Mouse (Mus musculus) CH12.LX (cell line): ENCODE data around the gene Flt1. TPM values are rescaled to one million over a fixed set of nuclear protein-coding genes. Genes with fewer than 3 reads are reported as not detected.
A peak's percentile ranks its signal among the peaks of the same experiment; 100 is the strongest.

Source experiments
- DNase-seq: peaks from one replicate; pipeline ENCODE4 v3.0.0-alpha.2; 2013; ENCODE audit errors: extremely low read depth
- H3K27ac ChIP-seq: 2 replicates; pipeline ENCODE4 v1.5.1; 2012; ENCODE audit warnings: low read depth, mild to moderate bottlenecking, control low read depth, moderate library complexity; ENCODE audit not compliant: insufficient read depth
- H3K27me3 ChIP-seq: replicated peaks from 2 replicates; pipeline ENCODE3; 2012; ENCODE audit warnings: inconsistent platforms
- H3K36me3 ChIP-seq, 2 experiments: replicated peaks in 1 of 2; 2 replicates each; pipeline versions ENCODE3 to v1.6.1; 2012; ENCODE audit warnings: inconsistent platforms in 1 of 2, low read length in 1 of 2, mild to moderate bottlenecking in 1 of 2, mixed read lengths in 1 of 2, moderate library complexity in 1 of 2; ENCODE audit not compliant: control insufficient read depth in 1 of 2, insufficient read depth in 1 of 2
- H3K4me1 ChIP-seq, 2 experiments: 2 replicates each; pipeline ENCODE4 v1.6.1; 2012; ENCODE audit warnings: inconsistent platforms in 1 of 2, moderate library complexity in 1 of 2; ENCODE audit not compliant: insufficient read depth in 2 of 2, control insufficient read depth in 1 of 2
- H3K4me2 ChIP-seq: 2 replicates; pipeline ENCODE4 v1.6.1; 2012; ENCODE audit warnings: low read depth, mild to moderate bottlenecking, control low read depth; ENCODE audit not compliant: poor library complexity, insufficient read depth, severe bottlenecking
- H3K4me3 ChIP-seq, 3 experiments: fragments of 150-350 bp in 1 of 3; sonication (generic) in 1 of 3; replicated peaks in 1 of 3; 2 replicates each; pipeline versions ENCODE3 to v1.5.1; 2011 to 2012; ENCODE audit warnings: low read depth in 2 of 3, low read length in 2 of 3, mild to moderate bottlenecking in 2 of 3, moderate library complexity in 2 of 3, control low read depth in 1 of 3, improper control_type of control experiment in 1 of 3, inconsistent platforms in 1 of 3, mixed read lengths in 1 of 3; ENCODE audit not compliant: poor library complexity in 1 of 3
- H3K79me2 ChIP-seq: replicated peaks from 2 replicates; pipeline ENCODE4 v1.6.1; 2012; ENCODE audit warnings: mild to moderate bottlenecking, moderate library complexity; ENCODE audit not compliant: control insufficient read depth, poor library complexity, insufficient read depth, severe bottlenecking; ENCODE audit errors: extremely low read depth
- H3K9ac ChIP-seq: 2 replicates; pipeline ENCODE4 v1.6.1; 2012; ENCODE audit warnings: low read depth, mild to moderate bottlenecking, control low read depth, moderate library complexity; ENCODE audit not compliant: insufficient read depth
- H3K9me3 ChIP-seq: replicated peaks from 2 replicates; pipeline ENCODE3; 2012; ENCODE audit warnings: low read length, inconsistent platforms, mixed read lengths
- CHD1 ChIP-seq: IDR thresholded peaks from 2 replicates; pipeline ENCODE4 v1.6.1; 2012; ENCODE audit warnings: low read depth, low read length, improper control_type of control experiment, inconsistent platforms
- ELF1 ChIP-seq: IDR thresholded peaks from 2 replicates; pipeline ENCODE4 v1.6.1; 2014; ENCODE audit warnings: low read depth, mild to moderate bottlenecking, inconsistent platforms, low read length, improper control_type of control experiment
- EP300 ChIP-seq: IDR thresholded peaks from 2 replicates; pipeline ENCODE4 v1.6.1; 2011; ENCODE audit warnings: low read length, improper control_type of control experiment
- ETS1 ChIP-seq: conservative IDR thresholded peaks from 2 replicates; pipeline ENCODE4 v1.6.1; 2012; ENCODE audit warnings: low read depth, mild to moderate bottlenecking, inconsistent platforms, low read length, improper control_type of control experiment, moderate library complexity
- IRF4 ChIP-seq: IDR thresholded peaks from 2 replicates; pipeline ENCODE4 v1.6.1; 2014; ENCODE audit warnings: low read depth, mild to moderate bottlenecking, inconsistent platforms, low read length, improper control_type of control experiment
- KAT2A ChIP-seq: IDR thresholded peaks from 2 replicates; pipeline ENCODE4 v1.6.1; 2012; ENCODE audit warnings: low read length, improper control_type of control experiment, inconsistent platforms; ENCODE audit not compliant: insufficient replicate concordance
- MAFK ChIP-seq: IDR thresholded peaks from 2 replicates; pipeline ENCODE4 v1.6.1; 2011; ENCODE audit warnings: low read length, improper control_type of control experiment; ENCODE audit not compliant: insufficient replicate concordance
- MAX ChIP-seq: IDR thresholded peaks from 2 replicates; pipeline ENCODE4 v1.6.1; 2011; ENCODE audit warnings: low read length, improper control_type of control experiment
- MAZ ChIP-seq: IDR thresholded peaks from 2 replicates; pipeline ENCODE4 v1.6.1; 2012; ENCODE audit warnings: low read depth, mild to moderate bottlenecking, inconsistent platforms, low read length, improper control_type of control experiment, moderate library complexity
- MYC ChIP-seq: IDR thresholded peaks from 2 replicates; pipeline ENCODE4 v1.6.1; 2011; ENCODE audit warnings: low read depth, mild to moderate bottlenecking, improper control_type of control experiment, low read length
- POLR2A ChIP-seq: IDR thresholded peaks from 2 replicates; pipeline ENCODE4 v1.6.1; 2011; ENCODE audit warnings: low read depth, mild to moderate bottlenecking, improper control_type of control experiment, low read length
- RAD21 ChIP-seq: IDR thresholded peaks from 2 replicates; pipeline ENCODE4 v1.6.1; 2011; ENCODE audit warnings: low read depth, mild to moderate bottlenecking, low read length, improper control_type of control experiment, moderate library complexity
- RCOR1 ChIP-seq: conservative IDR thresholded peaks from 2 replicates; pipeline ENCODE4 v1.6.1; 2012; ENCODE audit warnings: low read depth, mild to moderate bottlenecking, inconsistent platforms, low read length, improper control_type of control experiment
- SMC3 ChIP-seq: IDR thresholded peaks from 2 replicates; pipeline ENCODE4 v1.6.1; 2011; ENCODE audit warnings: low read depth, low read length, improper control_type of control experiment
- UBTF ChIP-seq: IDR thresholded peaks from 2 replicates; pipeline ENCODE4 v1.6.1; 2012; ENCODE audit warnings: low read depth, mild to moderate bottlenecking, inconsistent platforms, low read length, improper control_type of control experiment, moderate library complexity
- USF1 ChIP-seq: IDR thresholded peaks from 2 replicates; pipeline ENCODE4 v1.6.1; 2014; ENCODE audit warnings: low read depth, mild to moderate bottlenecking, inconsistent platforms, low read length, improper control_type of control experiment
- USF2 ChIP-seq: conservative IDR thresholded peaks from 2 replicates; pipeline ENCODE4 v1.6.1; 2011; ENCODE audit warnings: low read depth, low read length, improper control_type of control experiment
- dilution Hi-C: fragments of 300-500 bp; cut with MboI; formaldehyde crosslinking; loops from 2 replicates; pipeline ENCODE4 v1.14.3; 2020; ENCODE audit warnings: low sequenced_read_pairs; ENCODE audit not compliant: extremely low pct_unique_long_range_greater_than_20kb, extremely low pct_ligation_motif_present
- in situ Hi-C: fragments of 300-500 bp; cut with MboI; formaldehyde crosslinking; loops from 3 replicates; pipeline ENCODE4 v1.14.3; 2019; ENCODE audit warnings: low sequenced_read_pairs, low pct_ligation_motif_present, low pct_unique_long_range_greater_than_20kb, mixed read lengths
- polyA plus RNA-seq: library from polyadenylated mRNA; unstranded; fragments of >175 nt; gene quantifications from 2 replicates; pipeline ENCODE4 v1.2.1, GENCODE M21; 2012; ENCODE audit warnings: low read depth; ENCODE audit not compliant: insufficient read length
- total RNA-seq, 2 experiments: library from RNA; depleted of rRNA; stranded (reverse); fragments of 300-350 nt in 1 of 2; fragments of >200 nt in 1 of 2; gene quantifications; 2 replicates each; pipeline ENCODE4 v1.2.3; 2012 to 2014

Flt1 gene
- total and polyA plus RNA-seq, 3 experiments = 0.27 to 0.94 (median 0.47) TPM

- H3K4me3 ChIP-seq = no peak overlapping the region
- H3K4me1 ChIP-seq = no peaks in the 10 kb centered on the region
- H3K36me3 ChIP-seq = no peaks in the 10 kb centered on the region
- H3K27me3 ChIP-seq = no peaks in the 10 kb centered on the region
- in situ Hi-C loops = no loop called here
- no peak for DNase-seq
- H3K9ac ChIP-seq = no peak overlapping the region
- H3K9me3 ChIP-seq = peaks cover 4% of the 10 kb centered on the region
- TF ChIP-seq RCOR1 (no peak), USF2 (no peak), CHD1 (no peak), UBTF (no peak), USF1 (no peak), MAX (no peak), SMC3 (no peak), MYC (no peak), MAFK (no peak), ELF1 (no peak), EP300 (no peak), MAZ (no peak)
- no peaks in the 10 kb centered on the region for H3K79me2 ChIP-seq
- dilution Hi-C loops = no loop called here
- no peak overlapping the region for H3K27ac ChIP-seq
- no peak overlapping the region for H3K4me2 ChIP-seq
Observed at GRCm38 (mm10) chr5:147665381-147665780, 60.4 kb downstream of the Flt1 start.

GRCm38 (mm10) chr5:147659909-147660308 is 65.9 kb downstream of the Flt1 start:
- in situ Hi-C loops = no loop called here
- TF ChIP-seq ELF1 = no peak
- 0 out of 2 replicates have a peak, but pooled peaks have one; percentile 24 for TF ChIP-seq POLR2A
- TF ChIP-seq KAT2A = 0 out of 2 replicates have a peak, but pooled peaks have one; percentile 29
- no peak for TF ChIP-seq RAD21
- TF ChIP-seq IRF4 = peak; percentile 18; the same call in 1 of the 2 replicates
- TF ChIP-seq ETS1 = no peak
- DNase-seq = no peak
- dilution Hi-C loops = no loop called here
- Histone ChIP-seq H3K36me3 (no peaks in the 10 kb centered on the region), H3K27ac (peak overlapping the region; percentile 31; the same call in 1 of the 2 replicates), H3K27me3 (no peaks in the 10 kb centered on the region), H3K9ac (peak overlapping the region; percentile 46; the same call in 1 of the 2 replicates), H3K9me3 (no peaks in the 10 kb centered on the region), H3K4me3 (peak overlapping the region in 2 of 3 experiments; percentile 34 to 45), H3K4me2 (no peak overlapping the region; the same call in 1 of the 2 replicates), H3K4me1 (peaks cover 0 to 21% of the 10 kb centered on the region in 2 experiments; a peak in 2 of 4 replicates), H3K79me2 (no peaks in the 10 kb centered on the region)
